Mouse (Mus musculus): Measurements from ENCODE around the gene Ptprcap. TPM values are rescaled to one million over a fixed set of nuclear protein-coding genes. Genes with fewer than 3 reads are reported as not detected.
A peak's percentile ranks its signal among the peaks of the same experiment; 100 is the strongest.

The Ptprcap gene
- total RNA-seq, 1 experiment from 2014 or later = 140 TPM

DNA sequence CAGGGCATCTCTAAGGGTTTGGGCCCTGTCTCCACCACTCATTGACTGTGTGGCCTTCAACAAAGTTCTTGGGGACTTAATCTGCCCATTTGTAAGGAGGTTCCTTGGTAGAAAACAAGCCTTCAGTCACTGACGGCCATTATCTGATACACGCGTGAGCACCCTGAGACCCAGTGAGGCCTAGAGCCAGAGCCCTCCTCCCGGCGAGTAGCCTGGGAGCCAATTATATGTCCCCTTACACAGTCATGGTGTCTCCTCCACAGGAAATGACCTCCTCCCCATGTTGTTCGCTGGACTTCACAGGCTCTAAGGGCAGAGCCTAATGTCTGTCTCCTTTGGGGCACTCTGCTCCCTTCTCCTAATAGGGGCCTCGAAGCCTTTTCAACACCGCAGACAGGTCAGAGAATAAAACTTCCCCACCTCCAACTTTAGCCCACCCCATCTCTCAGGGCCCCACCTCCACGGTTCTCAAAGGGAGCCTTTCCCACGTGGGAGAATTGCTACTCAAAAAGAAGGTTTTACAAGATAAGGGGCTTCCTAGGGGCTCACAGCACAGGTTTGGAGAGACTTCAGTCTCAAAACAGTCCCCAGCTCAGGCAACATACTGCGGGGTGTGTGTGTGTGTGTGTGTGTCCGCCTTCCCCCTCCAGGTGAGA lies 6.9 kb upstream of the Ptprcap start:
- ATAC-seq (replicated peaks; ENCODE audit: low read depth, poor library complexity, severe bottlenecking) = no peak

DNA sequence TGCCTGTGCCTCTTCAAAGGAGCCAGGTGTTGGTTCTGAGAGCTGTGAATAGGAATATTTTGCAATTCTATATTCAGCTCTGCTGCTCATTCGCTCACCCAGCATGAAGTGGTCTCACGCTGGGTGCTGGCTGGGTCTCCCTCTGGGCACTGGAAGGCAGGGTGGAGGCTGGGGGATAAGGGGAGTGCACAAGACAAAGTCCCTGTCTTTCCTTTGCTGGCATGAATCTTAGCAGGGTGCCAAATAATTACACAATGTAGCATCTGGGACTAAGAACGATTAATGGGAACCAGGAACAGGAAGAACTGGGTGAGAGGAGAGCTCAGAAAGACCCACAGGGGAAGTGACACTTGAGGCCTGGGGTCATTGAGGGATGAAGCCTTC lies 6.4 kb upstream of the Ptprcap start:
- no peak for ATAC-seq (replicated peaks; ENCODE audit: low read depth, poor library complexity, severe bottlenecking)

DNA sequence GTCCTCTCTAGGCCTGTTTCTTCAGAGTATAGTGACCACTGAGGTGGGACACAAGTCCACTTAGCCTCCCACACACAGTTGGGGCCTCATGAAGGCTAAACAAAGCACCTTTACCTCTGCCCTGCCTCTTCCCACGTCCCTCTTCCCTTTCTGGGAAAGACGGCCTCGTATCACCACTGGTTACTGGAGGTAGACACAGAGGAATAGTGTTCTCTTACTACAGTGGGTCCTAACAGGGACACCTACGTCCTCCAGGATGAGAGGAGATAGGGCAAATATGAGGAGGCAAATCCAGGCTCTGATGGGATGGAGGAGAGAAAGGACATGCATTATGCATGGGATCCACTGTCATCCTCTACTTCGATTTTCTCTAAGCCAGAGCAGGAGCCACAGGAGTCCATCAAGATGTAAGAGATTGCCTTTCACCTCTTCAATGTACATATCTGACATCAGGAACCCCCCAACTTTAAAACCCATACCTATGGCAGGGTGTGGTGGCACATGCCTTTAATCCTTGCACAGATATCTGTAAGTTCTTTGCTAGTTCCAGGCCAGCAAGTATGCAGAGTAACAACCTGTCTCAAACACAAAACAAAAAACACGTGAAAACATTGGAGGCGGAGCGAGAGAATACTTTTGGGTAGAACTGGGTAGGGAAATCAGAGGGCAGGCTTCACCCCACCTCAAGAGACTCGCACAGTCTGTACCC lies 5.5 kb upstream of the Ptprcap start:
- no peak for ATAC-seq (replicated peaks; ENCODE audit: low read depth, poor library complexity, severe bottlenecking)

DNA sequence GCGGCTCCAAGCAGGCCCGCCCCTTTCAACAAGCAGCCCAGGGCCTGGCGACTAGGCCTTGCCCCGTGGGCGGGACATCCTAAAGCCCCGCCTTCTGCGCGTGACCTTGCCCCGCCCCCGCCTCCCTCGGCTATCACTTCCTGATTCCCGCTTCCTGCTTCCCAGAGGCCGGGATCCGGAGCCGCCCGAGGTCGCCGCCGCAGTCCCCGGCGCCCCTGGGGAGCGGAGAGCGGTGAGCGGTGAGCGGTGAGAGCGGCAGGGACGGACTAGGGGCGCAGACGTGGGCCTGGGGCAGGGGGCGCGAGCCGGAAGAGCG lies 5.0 kb upstream of the Ptprcap start, which contains the start of gene Coro1b:
Coro1b (plus strand) TSS at position 129 of the 316 bp plus-strand sequence.
- peak; percentile 91 for ATAC-seq (replicated peaks; ENCODE audit: low read depth, poor library complexity, severe bottlenecking)

DNA sequence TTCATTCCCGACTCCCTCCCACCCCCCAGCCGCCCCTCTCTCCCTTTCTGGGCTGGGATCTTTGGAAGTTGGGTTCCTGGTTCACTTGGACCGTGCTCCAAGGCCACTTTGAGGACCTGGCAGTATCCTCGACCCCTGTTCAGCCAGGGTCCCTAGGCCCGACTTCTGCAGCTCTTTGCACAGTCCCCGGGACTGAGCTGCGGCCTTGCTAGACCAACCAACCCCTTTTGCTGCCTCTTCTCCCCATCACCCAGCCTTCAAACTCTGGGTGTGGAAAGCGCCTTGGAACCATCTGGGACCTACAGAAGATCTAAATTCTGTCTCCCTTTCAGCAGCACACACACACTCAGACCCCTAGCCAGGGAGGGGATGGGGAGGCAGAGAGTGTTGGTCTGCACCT lies 4.6 kb upstream of the Ptprcap start:
- no peak for ATAC-seq (replicated peaks; ENCODE audit: low read depth, poor library complexity, severe bottlenecking)

DNA sequence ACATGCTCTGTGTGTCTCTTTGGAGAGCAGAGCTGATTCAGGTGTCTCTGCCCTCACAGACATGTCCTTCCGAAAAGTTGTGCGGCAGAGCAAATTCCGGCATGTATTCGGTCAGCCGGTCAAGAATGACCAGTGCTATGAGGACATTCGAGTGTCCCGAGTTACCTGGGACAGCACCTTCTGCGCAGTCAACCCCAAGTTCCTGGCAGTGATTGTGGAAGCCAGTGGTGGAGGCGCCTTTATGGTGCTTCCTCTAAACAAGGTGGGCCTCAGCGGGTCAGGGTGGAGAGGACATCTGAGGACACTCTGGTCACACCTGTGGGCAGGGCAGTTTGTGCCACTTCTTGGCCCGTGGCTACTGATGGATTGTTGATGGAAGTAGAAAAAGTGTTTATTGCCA lies 4.1 kb upstream of the Ptprcap start:
- no peak for ATAC-seq (replicated peaks; ENCODE audit: low read depth, poor library complexity, severe bottlenecking)

DNA sequence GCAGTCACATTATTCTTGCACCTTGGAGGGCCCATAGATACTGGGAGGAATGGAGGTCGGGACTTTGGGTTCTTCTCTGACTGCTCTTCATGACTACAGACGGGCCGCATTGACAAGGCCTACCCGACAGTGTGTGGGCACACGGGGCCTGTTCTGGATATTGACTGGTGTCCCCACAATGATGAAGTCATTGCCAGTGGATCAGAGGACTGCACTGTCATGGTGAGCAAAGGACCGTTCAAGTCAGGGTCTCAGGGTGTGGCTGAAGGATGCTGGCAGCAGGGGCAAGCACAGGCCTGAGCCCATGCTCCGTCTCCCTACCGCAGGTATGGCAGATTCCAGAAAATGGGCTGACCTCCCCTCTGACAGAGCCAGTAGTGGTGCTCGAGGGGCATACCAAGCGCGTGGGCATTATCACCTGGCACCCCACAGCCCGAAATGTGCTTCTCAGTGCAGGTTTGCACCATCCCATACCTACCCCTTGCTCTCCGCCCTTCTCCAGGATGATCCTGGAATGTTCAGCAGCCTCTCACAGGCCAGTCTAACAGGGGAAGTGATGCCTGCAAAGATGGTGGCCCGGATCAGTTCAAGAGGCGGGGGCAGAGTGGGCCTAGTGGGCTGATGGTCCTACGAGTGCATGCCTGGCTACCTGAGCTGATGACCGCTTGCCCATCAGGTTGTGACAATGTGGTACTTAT lies 3.5 kb upstream of the Ptprcap start:
- ATAC-seq (replicated peaks; ENCODE audit: low read depth, poor library complexity, severe bottlenecking) = no peak

DNA sequence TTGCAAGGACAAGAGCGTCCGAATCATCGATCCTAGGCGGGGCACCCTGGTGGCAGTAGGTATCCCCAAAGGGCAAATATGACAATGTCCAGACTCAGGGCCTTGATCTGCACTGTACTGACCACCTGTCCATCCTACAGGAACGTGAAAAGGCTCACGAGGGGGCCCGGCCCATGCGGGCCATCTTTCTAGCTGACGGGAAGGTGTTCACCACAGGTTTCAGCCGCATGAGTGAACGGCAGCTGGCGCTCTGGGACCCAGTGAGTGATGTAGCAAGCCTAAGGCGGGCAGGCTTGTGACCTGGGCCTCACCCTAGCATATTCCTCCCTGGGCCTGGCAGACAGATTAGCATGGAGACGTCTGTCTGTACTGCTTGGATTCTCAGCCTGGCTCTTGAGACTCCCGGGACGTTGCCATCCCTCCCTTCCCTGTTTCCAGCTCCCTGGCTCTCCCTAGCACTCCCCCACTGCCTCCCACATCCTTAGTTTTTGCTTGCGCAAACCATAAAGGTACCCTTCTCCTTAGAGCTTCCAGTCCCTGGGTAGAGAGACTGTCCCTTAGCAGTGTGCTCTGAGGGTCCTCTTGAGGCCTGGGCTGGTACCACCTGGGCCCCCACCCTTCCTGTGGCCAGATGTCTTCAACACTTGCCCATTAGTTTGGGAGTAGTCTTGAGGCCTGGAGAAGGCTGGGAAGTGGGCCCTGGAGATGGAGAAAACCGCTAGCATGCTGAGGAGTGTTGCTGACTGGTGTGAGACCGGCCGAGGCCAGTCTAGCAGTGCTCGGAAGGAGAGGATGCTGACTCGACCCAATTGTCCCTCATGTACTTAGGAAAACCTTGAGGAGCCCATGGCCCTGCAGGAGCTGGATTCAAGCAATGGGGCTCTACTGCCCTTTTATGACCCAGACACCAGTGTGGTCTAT lies 2.6 kb upstream of the Ptprcap start:
- ATAC-seq (replicated peaks; ENCODE audit: low read depth, poor library complexity, severe bottlenecking) = no peak

DNA sequence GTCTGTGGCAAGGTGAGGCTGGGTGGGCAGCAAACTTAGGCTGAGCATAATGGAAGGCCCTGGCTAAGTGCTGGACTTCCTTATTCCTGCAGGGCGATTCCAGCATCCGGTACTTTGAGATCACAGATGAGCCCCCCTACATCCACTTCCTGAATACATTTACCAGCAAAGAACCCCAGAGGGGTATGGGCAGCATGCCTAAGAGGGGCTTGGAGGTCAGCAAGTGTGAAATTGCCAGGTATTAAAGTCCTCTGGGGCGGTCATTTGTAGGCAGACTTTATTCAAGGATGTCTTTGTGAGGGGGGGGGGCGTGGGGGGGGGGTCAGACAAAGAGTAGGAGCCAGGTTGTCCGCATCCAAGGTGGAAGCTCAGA lies 1.9 kb upstream of the Ptprcap start:
- ATAC-seq (replicated peaks; ENCODE audit: low read depth, poor library complexity, severe bottlenecking) = no peak

DNA sequence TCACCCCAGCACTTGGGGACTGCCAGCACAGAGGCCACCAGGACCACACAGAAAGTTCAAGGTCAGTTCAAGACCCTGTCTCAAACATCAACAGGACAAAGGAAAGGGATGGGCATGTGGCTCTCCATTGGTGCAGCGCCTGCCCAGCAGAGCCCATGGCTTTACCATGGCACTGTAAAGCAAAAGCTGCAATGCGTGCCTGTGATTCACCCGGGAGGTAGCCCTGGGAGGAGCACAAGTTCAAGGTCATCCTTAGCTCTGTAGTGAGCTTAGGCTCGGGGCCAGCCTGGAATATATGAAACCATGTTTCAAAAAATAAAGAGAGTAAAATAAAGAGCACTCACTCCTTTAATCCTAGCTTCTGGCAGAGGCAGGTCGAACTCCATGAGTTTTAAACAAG lies 1.5 kb upstream of the Ptprcap start:
- ATAC-seq (replicated peaks; ENCODE audit: low read depth, poor library complexity, severe bottlenecking) = no peak

DNA sequence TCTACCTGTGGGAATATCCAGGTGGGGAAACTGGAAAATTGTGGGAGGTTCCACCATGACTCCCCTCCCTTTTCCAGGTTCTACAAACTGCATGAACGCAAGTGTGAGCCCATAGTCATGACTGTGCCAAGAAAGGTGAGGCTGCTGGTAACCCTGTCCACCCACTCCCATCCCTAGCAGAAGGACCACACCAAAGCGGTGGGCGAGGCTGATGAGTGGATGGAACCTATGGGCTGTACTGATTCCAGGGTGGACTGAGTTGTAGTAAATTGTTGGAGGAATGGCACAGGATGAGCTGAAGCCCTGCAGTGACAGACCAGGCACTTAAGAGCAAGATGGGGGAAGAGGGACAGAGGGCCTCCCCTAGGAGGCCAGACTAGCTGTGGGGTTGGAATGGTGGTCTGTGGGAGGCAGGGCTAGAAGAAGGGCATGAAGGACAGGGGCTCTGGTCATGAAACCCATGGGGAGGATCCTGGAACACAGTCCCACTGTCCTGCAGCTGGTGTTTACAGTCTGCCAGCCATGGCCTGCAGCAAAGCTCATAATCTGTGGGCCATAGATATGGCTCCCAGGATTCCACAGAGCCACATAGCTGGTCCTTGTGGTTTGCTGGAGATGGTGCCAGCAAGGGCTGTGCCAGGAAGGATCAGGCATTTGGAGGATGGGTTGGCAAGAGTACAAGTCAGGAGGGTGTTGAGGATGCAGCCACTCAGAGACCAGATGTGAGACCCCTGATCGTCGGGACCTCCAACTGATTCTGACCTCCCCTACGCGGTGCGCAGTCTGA lies 766 bp upstream of the Ptprcap start:
- ATAC-seq (replicated peaks; ENCODE audit: low read depth, poor library complexity, severe bottlenecking) = no peak

DNA sequence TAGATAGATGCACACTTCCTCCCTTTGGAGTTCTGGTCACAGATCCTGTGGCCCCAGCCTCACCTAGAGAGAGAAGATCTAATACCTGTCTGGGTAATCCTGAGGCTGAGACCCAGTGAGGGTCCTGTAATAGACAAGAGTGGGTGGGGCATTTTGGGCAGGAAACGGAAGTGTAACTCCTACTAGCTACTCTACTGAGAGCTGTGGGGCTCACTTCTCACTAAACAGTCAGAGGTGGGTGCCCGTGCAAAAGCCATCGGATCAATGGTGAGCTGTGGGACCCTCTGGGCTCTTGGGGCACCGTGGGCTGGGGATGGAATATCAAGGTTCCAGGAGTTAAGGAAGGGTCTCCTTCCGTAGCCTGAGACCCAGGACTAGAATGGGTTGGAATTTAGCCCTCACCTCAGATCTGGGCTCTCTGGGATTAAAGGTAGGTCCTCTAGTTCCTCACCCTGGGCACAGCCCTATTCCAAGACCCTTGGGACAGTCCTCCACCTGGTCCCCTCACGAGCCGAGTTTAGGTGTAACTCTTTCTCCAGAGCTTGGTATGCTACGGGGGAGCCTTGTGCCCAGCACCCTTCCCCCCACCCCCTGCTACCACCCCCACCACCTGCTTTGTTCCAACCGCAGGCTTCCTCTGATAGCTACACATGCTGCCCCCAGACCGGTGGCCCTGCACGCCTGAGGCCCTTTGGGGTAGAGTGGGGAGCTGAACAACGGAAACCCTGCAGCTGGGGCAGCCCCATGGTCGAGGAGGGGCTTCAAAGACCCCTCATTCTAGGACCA lies 1.2 kb downstream of the Ptprcap start:
- peak; percentile 71 for ATAC-seq (replicated peaks; ENCODE audit: low read depth, poor library complexity, severe bottlenecking)

DNA sequence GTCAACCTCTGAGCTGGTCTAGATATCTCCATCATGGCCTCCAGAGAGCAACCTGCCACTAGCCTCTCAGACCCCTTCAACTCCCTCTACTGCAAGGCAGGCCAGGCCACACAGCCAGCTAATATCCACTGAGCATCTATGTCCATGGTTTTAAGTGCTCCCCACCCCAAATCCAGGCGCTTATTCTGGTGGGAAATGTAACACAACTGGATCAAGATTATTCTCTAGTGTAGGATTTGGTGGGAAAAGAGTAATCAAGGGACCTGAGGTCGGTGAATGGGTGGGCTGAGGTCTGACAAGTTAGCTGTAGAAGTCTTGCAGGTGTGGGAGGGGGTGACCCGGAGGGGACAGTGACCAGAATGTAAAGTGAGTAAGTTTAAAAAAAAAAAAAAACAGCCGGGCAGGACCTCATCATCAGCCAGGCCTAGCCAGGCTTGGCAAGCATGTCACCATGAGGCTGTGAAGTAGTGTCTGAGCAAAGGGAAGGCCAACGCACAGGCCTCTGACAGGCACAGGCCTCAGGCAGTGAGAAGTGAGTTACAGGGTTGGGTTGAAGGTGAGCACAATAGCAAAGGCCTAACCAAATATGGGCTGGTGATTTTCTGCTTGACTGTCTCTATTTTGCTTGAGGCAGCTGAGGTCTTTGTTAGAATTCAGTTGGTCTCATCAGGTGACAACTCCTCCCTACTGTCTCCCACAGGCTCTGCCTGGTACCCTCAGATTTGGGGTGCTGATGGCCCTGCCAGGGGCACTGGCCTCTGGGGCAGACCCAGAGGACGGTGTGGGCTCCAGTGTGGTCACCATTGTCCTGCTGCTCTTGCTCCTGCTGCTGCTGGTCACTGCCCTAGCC lies 2.0 kb downstream of the Ptprcap start:
- ATAC-seq (replicated peaks; ENCODE audit: low read depth, poor library complexity, severe bottlenecking) = no peak

DNA sequence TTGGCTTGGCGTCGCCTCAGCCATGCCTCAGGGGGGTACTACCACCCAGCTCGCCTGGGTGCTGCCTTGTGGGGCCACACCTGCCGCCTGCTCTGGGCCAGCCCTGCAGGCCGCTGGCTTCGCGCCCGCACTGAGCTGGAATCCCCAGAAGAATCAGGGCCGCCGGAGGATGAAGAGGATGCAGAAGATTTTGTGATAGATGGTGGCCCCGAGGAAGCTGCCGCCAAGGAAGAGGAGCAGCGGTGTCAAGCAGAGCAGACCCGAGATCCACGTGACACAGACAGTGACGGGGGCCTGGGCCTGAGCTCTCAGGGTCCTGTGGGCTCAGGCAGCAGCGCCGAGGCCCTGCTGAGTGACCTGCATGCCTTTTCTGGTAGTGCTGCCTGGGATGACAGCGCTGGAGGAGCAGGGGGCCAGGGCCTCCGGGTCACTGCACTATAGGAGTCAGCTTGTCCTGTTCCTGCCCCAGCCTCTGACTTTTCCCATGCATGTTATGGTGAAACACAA lies 2.7 kb downstream of the Ptprcap start:
- no peak for ATAC-seq (replicated peaks; ENCODE audit: low read depth, poor library complexity, severe bottlenecking)

DNA sequence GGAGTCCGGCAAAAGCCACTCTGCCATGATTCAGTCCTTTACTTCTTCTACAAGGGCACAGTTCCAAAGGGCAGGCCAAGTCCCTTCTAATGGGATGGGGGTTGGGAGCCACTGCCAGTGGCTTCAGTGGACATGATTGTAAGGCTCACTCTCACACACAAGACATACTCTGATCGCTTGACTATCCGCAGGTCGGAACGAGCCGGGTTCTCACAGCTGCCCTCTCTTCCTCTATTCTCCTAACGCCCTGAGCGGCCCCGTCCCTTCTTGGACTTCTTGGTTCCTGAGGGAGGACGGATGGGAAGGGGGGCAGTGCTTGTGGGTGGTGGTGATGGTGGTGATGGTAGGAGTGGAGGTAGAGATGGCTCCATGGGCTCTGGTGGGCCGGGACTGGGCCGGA lies 3.4 kb downstream of the Ptprcap start:
- ATAC-seq (replicated peaks; ENCODE audit: low read depth, poor library complexity, severe bottlenecking) = no peak

DNA sequence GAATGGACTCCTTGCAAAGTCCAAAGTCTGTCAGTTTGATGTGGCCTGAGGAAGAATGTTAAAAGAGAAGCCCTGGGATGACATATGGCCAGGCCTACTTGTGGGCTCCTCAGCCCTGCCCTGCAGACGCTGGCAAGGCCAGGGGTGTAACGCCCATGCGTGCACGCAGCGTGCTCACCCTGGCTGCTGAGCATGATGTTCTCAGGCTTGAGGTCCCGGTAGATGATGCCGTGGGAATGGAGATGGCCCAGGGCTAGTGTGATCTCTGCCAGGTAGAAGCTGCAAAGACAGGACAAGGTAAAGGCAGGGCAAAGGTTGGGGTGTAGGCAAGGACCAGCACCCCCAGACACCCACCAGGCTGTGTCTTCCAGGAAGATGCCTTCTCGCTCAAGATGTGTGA lies 5.6 kb downstream of the Ptprcap start:
- no peak for ATAC-seq (replicated peaks; ENCODE audit: low read depth, poor library complexity, severe bottlenecking)

DNA sequence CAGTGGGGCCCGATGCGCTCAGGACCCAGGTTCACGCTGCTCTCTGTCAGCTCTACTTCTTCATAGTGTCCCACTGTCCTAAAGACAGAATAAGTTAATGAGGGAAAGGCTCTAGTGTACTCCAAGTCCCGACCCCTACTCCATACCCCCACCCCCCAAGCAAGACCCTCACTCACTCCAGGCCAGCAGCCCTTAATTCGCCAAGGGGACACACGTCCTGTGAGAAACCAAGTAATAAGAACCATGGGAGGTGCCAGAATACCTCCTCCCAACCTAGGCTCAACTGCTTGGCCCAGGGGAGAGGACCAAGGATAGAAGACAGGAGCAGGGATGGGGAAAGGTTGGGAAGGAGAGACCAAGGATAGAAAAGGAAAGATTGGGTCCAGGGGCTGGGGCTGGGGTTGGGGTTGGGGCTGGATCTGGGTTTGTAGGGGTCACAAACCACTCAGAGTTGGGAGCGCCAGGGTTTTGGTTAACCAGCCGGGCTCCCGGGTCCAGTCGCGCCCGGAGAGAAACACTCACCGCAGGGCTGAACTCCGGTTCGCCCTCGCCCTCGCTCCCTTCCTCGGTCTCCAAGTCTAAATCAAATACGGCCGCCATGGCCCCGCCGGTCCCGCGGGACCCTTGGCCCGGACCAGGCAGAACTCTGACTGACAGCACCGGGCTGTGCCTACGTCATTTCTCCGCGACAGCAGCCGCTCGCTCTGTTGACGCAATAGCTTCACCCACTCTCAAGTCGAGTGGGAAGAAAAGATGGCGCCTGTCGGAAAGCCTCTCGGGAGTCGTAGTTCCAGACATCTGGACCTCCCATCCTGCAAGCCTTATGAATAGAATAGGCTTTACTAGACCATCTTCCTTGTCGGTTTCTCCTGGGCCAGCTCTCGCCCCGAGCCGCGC lies 9.5 kb downstream of the Ptprcap start, which contains the start of gene Rps6kb2:
Rps6kb2 (minus strand) TSS at position 709 of the 897 bp plus-strand sequence.
- ATAC-seq (replicated peaks; ENCODE audit: low read depth, poor library complexity, severe bottlenecking) = peak; percentile 94
